Mouse (Mus musculus): ENCODE measurements around the gene Ap1m1.

GRCm38 (mm10) chr8:72263451-72263850 lies 23.6 kb downstream of the Ap1m1 start:
- TF ChIP-seq POLR2A (IDR thresholded peaks at IDR 0.05; ENCODE audit: borderline replicate concordance, extremely low read depth, low read depth, low read length) (no peak), CTCF (IDR thresholded peaks at IDR 0.05; ENCODE audit: insufficient read depth, low read length) (no peak)
